Mouse (Mus musculus): Measurements from ENCODE around the gene Cbl.

Gene Cbl

DNA sequence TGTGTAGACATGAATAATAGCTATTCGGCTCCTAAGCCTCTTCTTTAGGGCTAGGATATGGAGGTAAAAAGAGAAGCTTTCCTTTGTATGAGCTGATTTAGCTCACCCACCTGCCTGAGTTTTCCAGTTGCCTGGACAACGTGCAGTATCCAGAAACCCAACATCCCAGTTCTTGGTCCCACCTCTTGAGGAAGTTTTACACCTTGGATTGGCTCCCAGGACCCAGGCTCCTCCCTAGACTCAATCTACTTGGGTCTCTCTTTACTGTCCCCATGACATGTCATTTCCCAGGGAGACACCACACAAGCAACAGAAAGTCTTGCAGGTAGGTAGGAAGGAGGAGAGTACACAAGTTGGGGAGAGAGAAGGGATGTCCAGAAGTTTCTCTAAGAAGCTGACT lies 6.5 kb upstream of the Cbl start, which contains the start of gene Ccdc153:
Gene Ccdc153 (plus strand): TSS at position 278 of the 400 bp plus-strand sequence.
- DNase-seq (ENCODE audit: extremely low spot score, low spot score), result no peak

DNA sequence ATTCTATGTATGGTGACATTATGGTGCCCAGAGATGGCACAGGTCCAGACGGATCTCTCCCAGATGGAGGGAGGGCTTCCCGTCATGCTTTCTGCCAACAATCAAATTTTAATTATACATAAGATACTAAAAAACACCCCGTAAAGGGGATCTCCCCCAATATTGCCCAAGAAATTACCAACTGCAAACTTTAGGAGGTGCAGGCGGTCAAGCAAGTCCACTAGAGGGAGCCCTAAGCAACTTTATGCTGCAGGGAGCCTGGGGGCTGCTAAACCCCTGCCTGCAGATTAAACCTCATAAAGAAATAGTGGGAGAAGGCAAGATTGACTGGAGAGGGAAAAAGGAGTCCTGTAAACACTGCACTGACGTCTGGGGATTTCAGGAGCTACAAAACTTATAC lies 5.6 kb upstream of the Cbl start:
- DNase-seq (ENCODE audit: extremely low spot score, low spot score), result peak; percentile 67

- DNase-seq (ENCODE audit: extremely low spot score, low spot score), result no peak
Observed at GRCm38 (mm10) chr9:44238501-44239190, 4.8 kb upstream of the Cbl start.

GRCm38 (mm10) chr9:44237128-44237527 lies 3.3 kb upstream of the Cbl start:
- no peak for DNase-seq (ENCODE audit: extremely low spot score, low spot score)

DNA sequence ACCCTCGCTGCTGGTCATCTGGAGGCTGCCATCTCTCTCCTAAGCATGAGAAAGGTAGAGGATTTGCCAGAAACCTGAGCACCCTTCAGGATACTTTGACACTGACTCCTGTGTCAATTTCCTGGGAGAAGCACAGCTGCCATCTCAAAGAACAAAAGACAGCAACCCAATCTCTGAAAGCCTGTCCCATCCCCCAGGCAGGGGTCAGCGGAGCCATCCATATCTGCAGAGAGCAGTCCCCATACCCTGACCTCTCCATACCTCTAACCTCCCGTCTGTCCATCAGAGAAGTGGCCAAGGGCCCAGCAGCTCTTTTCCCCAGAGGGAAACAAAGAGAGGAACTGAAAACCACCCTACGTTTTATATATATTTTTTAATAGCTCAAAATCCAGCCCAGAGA lies 2.8 kb upstream of the Cbl start:
- DNase-seq (ENCODE audit: extremely low spot score, low spot score), result no peak

DNA sequence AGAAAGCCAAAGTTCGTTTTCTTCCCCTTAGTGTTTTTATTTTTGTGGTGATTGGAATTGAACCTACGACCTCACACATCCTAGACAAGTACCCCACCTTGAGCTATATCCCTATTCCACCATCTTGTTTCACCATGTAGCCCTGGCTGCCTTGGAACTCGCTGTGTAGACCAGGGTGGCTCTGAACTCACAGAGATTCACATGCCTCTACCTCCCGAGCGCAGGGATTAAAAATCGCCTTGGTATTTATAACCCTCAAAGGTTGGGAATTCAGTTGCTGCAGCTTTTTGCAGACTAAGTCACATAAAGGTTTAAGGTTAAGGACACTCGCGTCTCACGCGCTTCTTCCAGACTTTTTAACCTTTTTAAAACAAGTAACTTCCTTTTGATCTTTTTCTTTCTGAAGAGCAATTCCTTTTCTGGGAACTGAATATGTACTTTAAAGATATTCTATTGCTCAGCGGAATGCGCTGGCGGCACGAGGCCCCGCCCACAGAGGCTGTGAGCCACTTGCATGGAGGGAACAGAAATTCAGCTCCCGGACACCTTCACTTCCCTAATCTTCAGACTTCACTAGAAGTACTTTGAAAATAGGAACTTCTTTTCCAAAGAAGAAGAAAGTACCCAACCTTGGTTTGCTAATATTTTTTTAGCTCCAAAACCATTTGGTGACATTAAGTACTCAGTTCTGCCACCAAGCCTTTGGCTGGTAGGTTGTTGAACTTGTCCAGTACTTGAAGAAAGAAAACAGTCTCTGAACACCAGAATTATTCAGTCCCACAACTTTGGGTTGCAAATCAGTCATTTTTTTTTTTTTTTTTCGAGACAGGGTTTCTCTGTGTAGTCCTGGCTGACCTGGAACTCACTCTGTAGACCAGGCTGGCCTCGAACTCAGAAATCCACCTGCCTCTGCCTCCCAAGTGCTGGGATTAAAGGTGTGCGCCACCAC lies 904 bp upstream of the Cbl start:
- peak; percentile 31 for DNase-seq (ENCODE audit: extremely low spot score, low spot score)

- peak; percentile 24 for DNase-seq (ENCODE audit: extremely low spot score, low spot score)
Observed at GRCm38 (mm10) chr9:44233021-44233801, 638 bp downstream of the Cbl start.

DNA sequence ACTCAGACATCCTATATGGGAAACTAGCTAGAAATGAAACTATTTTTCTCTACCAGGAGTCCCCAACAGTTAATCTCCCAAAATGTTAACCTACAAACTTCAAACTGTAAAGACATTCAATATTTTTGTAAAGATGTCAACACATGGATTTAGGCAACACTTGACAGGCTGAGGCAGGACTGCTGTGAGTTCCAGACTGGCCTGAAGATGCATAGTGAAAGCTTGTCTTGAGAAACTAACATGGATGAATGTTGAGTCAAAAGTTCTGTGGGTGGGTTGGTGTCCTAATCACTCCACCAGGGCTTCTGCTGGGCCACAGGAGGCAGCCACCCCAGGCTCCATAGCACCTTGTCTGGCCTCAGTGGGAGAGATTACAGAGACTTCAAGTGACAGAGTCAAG lies 2.2 kb downstream of the Cbl start:
- no peak for DNase-seq (ENCODE audit: extremely low spot score, low spot score)

- no peak for DNase-seq (ENCODE audit: extremely low spot score, low spot score)
Observed at GRCm38 (mm10) chr9:44225993-44226392, 7.9 kb downstream of the Cbl start.

GRCm38 (mm10) chr9:44213538-44213937 lies 20.3 kb downstream of the Cbl start:
- no peak for DNase-seq (ENCODE audit: extremely low spot score, low spot score)

DNA sequence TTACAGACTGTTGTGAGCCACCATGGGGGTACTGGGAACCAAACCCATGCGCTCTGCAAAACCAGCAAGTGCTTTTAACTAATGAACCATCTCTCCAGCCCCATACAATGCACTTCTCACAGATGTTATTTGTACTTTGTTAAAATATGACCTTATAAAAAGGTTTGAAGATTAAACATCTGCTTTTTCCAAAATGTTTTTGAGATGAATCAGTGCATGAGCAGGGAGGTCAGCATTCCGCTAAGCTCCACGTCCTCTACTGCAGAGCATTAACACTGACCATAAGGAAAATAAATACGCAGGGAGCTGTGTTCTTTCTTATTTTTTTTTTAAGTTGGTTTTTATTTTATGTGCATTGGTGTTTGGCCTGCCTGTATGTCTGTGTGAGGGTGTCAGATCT lies 21.4 kb downstream of the Cbl start:
- DNase-seq (ENCODE audit: extremely low spot score, low spot score), result no peak

- DNase-seq (ENCODE audit: extremely low spot score, low spot score), result no peak
Observed at GRCm38 (mm10) chr9:44209416-44209815, 24.4 kb downstream of the Cbl start.

DNA sequence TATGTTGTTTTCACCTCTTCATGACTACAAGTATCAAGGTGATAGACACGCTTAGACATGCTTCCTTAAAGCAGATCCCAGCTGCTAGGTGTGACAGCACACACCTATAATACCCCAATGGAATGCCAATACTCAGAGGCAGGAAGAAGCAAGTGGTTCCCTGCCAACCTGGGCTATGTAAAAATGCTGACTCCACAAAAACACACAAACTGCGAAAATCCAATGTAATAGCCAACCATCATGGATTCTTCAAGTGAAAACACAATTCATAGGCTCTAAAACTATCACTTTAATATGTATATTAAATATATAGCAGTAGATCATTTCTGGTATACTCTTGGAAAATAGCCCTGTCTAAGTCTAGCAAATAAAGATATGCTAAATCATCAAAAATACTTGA lies 26.0 kb downstream of the Cbl start:
- no peak for DNase-seq (ENCODE audit: extremely low spot score, low spot score)

DNA sequence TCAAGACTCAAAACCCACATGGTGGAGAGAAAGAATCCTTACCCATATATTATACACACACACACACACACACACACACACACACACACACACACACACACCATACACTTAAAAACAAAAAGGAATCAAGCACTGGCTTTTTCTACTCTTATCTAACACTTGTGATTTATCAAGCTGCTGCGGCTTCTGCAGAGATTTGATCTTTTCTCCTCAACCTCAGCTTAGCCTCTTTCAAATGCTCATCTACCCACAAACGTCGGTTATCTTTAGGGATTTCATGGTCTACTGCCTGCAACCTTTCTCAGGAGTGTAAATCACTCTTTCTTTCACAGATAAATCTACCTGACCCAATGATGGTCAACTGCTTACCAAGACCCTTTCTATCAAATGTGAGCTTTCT lies 33.4 kb downstream of the Cbl start:
- DNase-seq (ENCODE audit: extremely low spot score, low spot score), result no peak

GRCm38 (mm10) chr9:44199580-44199979 lies 34.3 kb downstream of the Cbl start:
- DNase-seq (ENCODE audit: extremely low spot score, low spot score), result no peak

DNA sequence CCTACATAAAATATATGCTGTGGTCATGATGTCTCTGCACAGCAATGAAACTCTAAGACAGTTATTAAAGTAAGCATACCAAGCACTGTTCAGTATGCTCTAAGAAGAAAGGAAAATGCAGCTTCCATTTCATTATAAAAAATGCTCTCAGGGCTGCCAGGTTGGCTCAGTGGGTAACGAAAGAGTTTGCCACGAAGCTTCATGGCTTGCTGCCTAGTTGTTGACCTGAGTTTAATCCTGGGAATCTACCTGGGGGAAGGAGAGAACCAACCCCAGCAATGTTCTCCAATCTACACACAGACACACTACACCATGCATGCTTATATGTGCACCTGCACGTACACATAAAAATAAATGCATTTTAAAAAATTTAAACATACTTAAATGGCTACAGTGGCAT lies 34.7 kb downstream of the Cbl start:
- DNase-seq (ENCODE audit: extremely low spot score, low spot score), result no peak

DNA sequence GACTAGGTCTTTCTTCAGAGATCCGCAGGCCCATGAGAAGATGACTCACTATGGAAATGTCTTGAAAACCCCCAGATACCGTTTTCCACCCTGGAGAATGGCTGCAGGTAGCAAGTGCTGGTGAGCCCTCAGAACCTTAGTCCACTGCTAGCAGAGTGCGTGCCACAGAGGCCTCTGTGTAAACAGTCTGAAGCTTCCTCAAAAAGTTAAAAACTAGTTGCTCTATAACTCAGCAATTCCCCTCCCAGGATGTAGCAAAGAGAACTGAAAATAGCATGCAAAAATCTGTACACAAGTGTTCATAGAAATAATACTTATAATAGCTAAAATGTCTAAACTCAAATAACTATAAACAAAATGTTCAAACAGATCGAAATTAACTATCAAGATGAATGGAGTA lies 37.5 kb downstream of the Cbl start:
- no peak for DNase-seq (ENCODE audit: extremely low spot score, low spot score)

- no peak for DNase-seq (ENCODE audit: extremely low spot score, low spot score)
Observed at GRCm38 (mm10) chr9:44194000-44194399, 39.8 kb downstream of the Cbl start.

GRCm38 (mm10) chr9:44192794-44193193 lies 41.1 kb downstream of the Cbl start:
- DNase-seq (ENCODE audit: extremely low spot score, low spot score), result no peak

- no peak for DNase-seq (ENCODE audit: extremely low spot score, low spot score)
Observed at GRCm38 (mm10) chr9:44192312-44192711, 41.5 kb downstream of the Cbl start.

- DNase-seq (ENCODE audit: extremely low spot score, low spot score), result no peak
Observed at GRCm38 (mm10) chr9:44191166-44191565, 42.7 kb downstream of the Cbl start.

GRCm38 (mm10) chr9:44188223-44188622 lies 45.6 kb downstream of the Cbl start:
- DNase-seq (ENCODE audit: extremely low spot score, low spot score), result no peak

Data from neural tube, embryonic 10.5 days (tissue).